Mouse (Mus musculus) liver, embryonic 12.5 days (tissue): ENCODE data around the gene Actc1. TPM values are rescaled to one million over a fixed set of nuclear protein-coding genes. Genes with fewer than 3 reads are reported as not detected.
A peak's percentile ranks its signal among the peaks of the same experiment; 100 is the strongest.

ENCODE experiments used
- ATAC-seq: fragments of 200-750 bp; cut with Nextera tagmentation; 2 replicates; pipeline ENCODE4 v1.8.0; 2017; ENCODE audit warnings: moderate number of reproducible peaks, mild to moderate bottlenecking, moderate library complexity
- H3K27ac ChIP-seq: fragments of 300-500 bp; sonication (generic); 2 replicates; pipeline ENCODE4 v1.5.1; 2016; ENCODE audit warnings: mild to moderate bottlenecking
- H3K27me3 ChIP-seq: fragments of 300-500 bp; sonication (generic); replicated peaks from 2 replicates; pipeline ENCODE4 v1.6.1; 2016; ENCODE audit warnings: mild to moderate bottlenecking, moderate library complexity
- H3K36me3 ChIP-seq: fragments of 300-500 bp; sonication (generic); 2 replicates; pipeline ENCODE4 v1.6.1; 2016; ENCODE audit warnings: mild to moderate bottlenecking, moderate library complexity
- H3K4me1 ChIP-seq: fragments of 300-500 bp; sonication (generic); 2 replicates; pipeline ENCODE4 v1.6.1; 2016
- H3K4me2 ChIP-seq: fragments of 300-500 bp; sonication (generic); 2 replicates; pipeline ENCODE4 v1.6.1; 2016; ENCODE audit warnings: mild to moderate bottlenecking, moderate library complexity
- H3K4me3 ChIP-seq: fragments of 300-500 bp; sonication (generic); 2 replicates; pipeline ENCODE4 v1.5.1; 2016; ENCODE audit warnings: mild to moderate bottlenecking, moderate library complexity
- H3K9ac ChIP-seq: fragments of 300-500 bp; sonication (generic); 2 replicates; pipeline ENCODE4 v1.6.1; 2016; ENCODE audit warnings: mild to moderate bottlenecking, moderate library complexity
- H3K9me3 ChIP-seq: fragments of 300-500 bp; sonication (generic); replicated peaks from 2 replicates; pipeline ENCODE4 v1.6.1; 2016; ENCODE audit warnings: mild to moderate bottlenecking, moderate library complexity
- WGBS: fragments of 180-500 bp; shearing (Covaris S2); methylation state at CpG from one replicate; pipeline ENCODE4 v1.1.7; 2016; ENCODE audit not compliant: insufficient replicate concordance; 5-methylcytosine and 5-hydroxymethylcytosine counted together
- polyA plus RNA-seq: library from polyadenylated mRNA; unstranded; fragments of >200 nt; fragmentation: Nextera tagmentation; extraction: Ambion mirVana; gene quantifications from 2 replicates; pipeline ENCODE4 v1.2.1, GENCODE M21; 2016

The Actc1 gene
- polyA plus RNA-seq, 1 experiment from 2014 or later = 9.2 TPM

GRCm38 (mm10) chr2:114047960-114048611, 5.3 kb downstream of the Actc1 start:
- Histone ChIP-seq H3K27me3 (no peaks in the 10 kb centered on the region), H3K9ac (no peak overlapping the region), H3K4me3 (no peak overlapping the region), H3K27ac (no peak overlapping the region), H3K9me3 (no peaks in the 10 kb centered on the region), H3K36me3 (no peaks in the 10 kb centered on the region), H3K4me2 (no peak overlapping the region), H3K4me1 (no peaks in the 10 kb centered on the region)
- no peak for ATAC-seq
- WGBS = 78% methylated on average over 5 of the region's 5 CpGs

- no peaks in the 10 kb centered on the region for H3K27me3 ChIP-seq
- H3K4me1 ChIP-seq = no peaks in the 10 kb centered on the region
- no peak overlapping the region for H3K9ac ChIP-seq
- H3K27ac ChIP-seq = no peak overlapping the region
- ATAC-seq = no peak
- H3K4me3 ChIP-seq = no peak overlapping the region
- 66% methylated on average over 5 of the region's 5 CpGs for WGBS
- no peaks in the 10 kb centered on the region for H3K9me3 ChIP-seq
- no peaks in the 10 kb centered on the region for H3K36me3 ChIP-seq
- H3K4me2 ChIP-seq = no peak overlapping the region
Measured at GRCm38 (mm10) chr2:114046151-114046664, 7.1 kb downstream of the Actc1 start.

GRCm38 (mm10) chr2:114037926-114038325, 15.4 kb downstream of the Actc1 start:
- WGBS = 61% methylated on average over 2 of the region's 2 CpGs
- H3K9me3 ChIP-seq = no peaks in the 10 kb centered on the region
- no peak for ATAC-seq
- H3K27ac ChIP-seq = no peak overlapping the region
- H3K4me3 ChIP-seq = no peak overlapping the region
- H3K27me3 ChIP-seq = no peaks in the 10 kb centered on the region
- H3K36me3 ChIP-seq = no peaks in the 10 kb centered on the region
- no peak overlapping the region for H3K4me2 ChIP-seq
- no peaks in the 10 kb centered on the region for H3K4me1 ChIP-seq
- no peak overlapping the region for H3K9ac ChIP-seq

GRCm38 (mm10) chr2:114032259-114032658, 21.1 kb downstream of the Actc1 start:
- no peak overlapping the region for H3K27ac ChIP-seq

GRCm38 (mm10) chr2:114023383-114023782, 30.0 kb downstream of the Actc1 start:
- WGBS = 80% methylated on average over 6 of the region's 6 CpGs
- Histone ChIP-seq H3K4me1 (no peaks in the 10 kb centered on the region), H3K27ac (no peak overlapping the region), H3K4me3 (no peak overlapping the region), H3K27me3 (no peaks in the 10 kb centered on the region; the same call in 1 of the 2 replicates), H3K36me3 (no peaks in the 10 kb centered on the region), H3K9ac (no peak overlapping the region), H3K9me3 (no peaks in the 10 kb centered on the region), H3K4me2 (no peak overlapping the region)
- no peak for ATAC-seq

More at GRCm38 (mm10) chr2:114032259-114032658, 21.1 kb downstream of the Actc1 start:
- WGBS = 17% methylated on average over 2 of the region's 2 CpGs
- no peak for ATAC-seq
- Histone ChIP-seq H3K4me3 (no peak overlapping the region), H3K9me3 (no peaks in the 10 kb centered on the region), H3K27me3 (no peaks in the 10 kb centered on the region), H3K9ac (no peak overlapping the region), H3K36me3 (no peaks in the 10 kb centered on the region), H3K4me1 (no peaks in the 10 kb centered on the region), H3K4me2 (no peak overlapping the region)

GRCm38 (mm10) chr2:114020210-114020563, 33.2 kb downstream of the Actc1 start:
- peaks cover 17% of the 10 kb centered on the region for H3K27me3 ChIP-seq
- H3K9ac ChIP-seq = no peak overlapping the region
- H3K36me3 ChIP-seq = no peaks in the 10 kb centered on the region
- H3K4me1 ChIP-seq = no peaks in the 10 kb centered on the region
- ATAC-seq = no peak
- H3K4me3 ChIP-seq = no peak overlapping the region
- H3K27ac ChIP-seq = no peak overlapping the region
- H3K4me2 ChIP-seq = no peak overlapping the region
- no peaks in the 10 kb centered on the region for H3K9me3 ChIP-seq

- Histone ChIP-seq H3K9me3 (no peaks in the 10 kb centered on the region), H3K4me3 (no peak overlapping the region), H3K4me2 (no peak overlapping the region), H3K27ac (no peak overlapping the region), H3K4me1 (no peaks in the 10 kb centered on the region), H3K36me3 (no peaks in the 10 kb centered on the region), H3K27me3 (peaks cover 22% of the 10 kb centered on the region), H3K9ac (no peak overlapping the region)
- 68% methylated on average over 11 of the region's 11 CpGs for WGBS
- ATAC-seq = no peak
Measured at GRCm38 (mm10) chr2:114019474-114020209, 33.7 kb downstream of the Actc1 start.

GRCm38 (mm10) chr2:114018136-114018535, 35.2 kb downstream of the Actc1 start:
- H3K4me1 ChIP-seq = no peaks in the 10 kb centered on the region
- H3K27ac ChIP-seq = no peak overlapping the region
- H3K36me3 ChIP-seq = no peaks in the 10 kb centered on the region
- H3K4me2 ChIP-seq = no peak overlapping the region
- ATAC-seq = no peak
- no peaks in the 10 kb centered on the region for H3K9me3 ChIP-seq
- no peak overlapping the region for H3K9ac ChIP-seq
- no peak overlapping the region for H3K4me3 ChIP-seq
- 24% methylated on average over 10 of the region's 10 CpGs for WGBS
- H3K27me3 ChIP-seq = peaks cover 37% of the 10 kb centered on the region

- Histone ChIP-seq H3K27me3 (peaks cover 57% of the 10 kb centered on the region), H3K36me3 (no peaks in the 10 kb centered on the region), H3K4me1 (no peaks in the 10 kb centered on the region), H3K9me3 (no peaks in the 10 kb centered on the region), H3K4me2 (no peak overlapping the region), H3K9ac (no peak overlapping the region), H3K27ac (no peak overlapping the region), H3K4me3 (no peak overlapping the region)
- WGBS = 53% methylated on average over 6 of the region's 6 CpGs
- ATAC-seq = no peak
Measured at GRCm38 (mm10) chr2:114014839-114015238, 38.5 kb downstream of the Actc1 start.

GRCm38 (mm10) chr2:114013846-114014245, 39.5 kb downstream of the Actc1 start:
- no peak overlapping the region for H3K9ac ChIP-seq
- no peak overlapping the region for H3K27ac ChIP-seq
- 2% methylated on average over 13 of the region's 13 CpGs for WGBS
- H3K4me3 ChIP-seq = peak overlapping the region; percentile 35; the same call in 1 of the 2 replicates
- ATAC-seq = no peak
- H3K36me3 ChIP-seq = no peaks in the 10 kb centered on the region
- peak overlapping the region; percentile 62 for H3K4me2 ChIP-seq
- H3K4me1 ChIP-seq = no peaks in the 10 kb centered on the region
- peaks cover 57% of the 10 kb centered on the region for H3K27me3 ChIP-seq
- H3K9me3 ChIP-seq = no peaks in the 10 kb centered on the region

- Histone ChIP-seq H3K27me3 (peaks cover 57% of the 10 kb centered on the region), H3K4me1 (no peaks in the 10 kb centered on the region), H3K4me3 (peak within 1 kb of the TSS; percentile 35), H3K4me2 (peak within 1 kb of the TSS; percentile 62), H3K9ac (no peak within 1 kb of the TSS), H3K27ac (no peak within 1 kb of the TSS), H3K36me3 (no peaks in the 10 kb centered on the region), H3K9me3 (no peaks in the 10 kb centered on the region)
- WGBS = 2% methylated on average over 60 of the region's 60 CpGs
- no peak for ATAC-seq
Measured at GRCm38 (mm10) chr2:114013295-114013771, 40.0 kb downstream of the Actc1 start, which contains the start of gene Gjd2. Gene Gjd2 (minus strand): TSS chr2:114013619.

- Histone ChIP-seq H3K4me3 (no peak overlapping the region), H3K36me3 (no peaks in the 10 kb centered on the region), H3K4me1 (no peaks in the 10 kb centered on the region), H3K9ac (no peak overlapping the region), H3K4me2 (peak overlapping the region; percentile 62; the same call in 1 of the 2 replicates), H3K27me3 (peaks cover 57% of the 10 kb centered on the region), H3K9me3 (no peaks in the 10 kb centered on the region), H3K27ac (no peak overlapping the region)
- WGBS = 7% methylated on average over 19 of the region's 19 CpGs
- no peak for ATAC-seq
Measured at GRCm38 (mm10) chr2:114012749-114013211, 40.6 kb downstream of the Actc1 start.
